Mouse (Mus musculus) thymus, adult 18-20 months (tissue): ENCODE results near the gene Gm26897.

Experiments
- DNase-seq, 2 experiments: peaks; one replicate each; pipeline ENCODE4 v3.0.0; 2022; ENCODE audit warnings: mixed read lengths in 2 of 2

The Gm26897 gene

DNA sequence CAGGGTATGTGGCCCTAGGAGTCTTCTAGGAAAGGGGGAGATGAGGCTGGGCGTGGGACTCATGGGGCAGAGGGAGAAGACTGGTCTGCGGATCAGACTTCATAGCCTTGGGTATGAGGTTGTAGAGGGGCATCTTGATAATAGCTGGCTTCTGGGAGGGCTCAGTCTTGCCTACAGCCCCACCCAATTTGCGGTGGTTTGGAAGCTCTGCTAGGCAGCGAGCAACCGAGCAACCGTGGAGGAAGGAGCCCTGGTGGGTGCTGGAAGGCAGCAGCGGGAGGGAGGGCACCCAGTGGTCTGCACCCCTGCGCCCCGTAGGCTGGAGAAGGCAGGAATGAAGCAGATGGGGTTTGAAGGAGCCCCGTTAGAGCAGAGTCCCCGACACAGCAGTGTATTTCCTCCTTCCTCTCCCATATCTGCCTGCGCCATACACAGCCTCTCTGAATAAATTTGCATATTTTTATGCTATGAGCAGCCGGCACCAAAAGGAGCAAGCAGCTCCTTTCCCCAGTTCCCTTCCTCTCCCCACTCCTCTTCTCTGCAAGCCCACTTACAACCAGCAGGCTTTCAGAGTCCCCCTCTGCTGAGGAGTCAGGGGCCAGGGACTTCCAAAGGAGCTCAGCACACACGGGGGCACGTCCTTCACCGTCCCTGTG is 20.9 kb downstream of the Gm26897 start:
- peak in 1 of 2 experiments; percentile 5 for DNase-seq

DNA sequence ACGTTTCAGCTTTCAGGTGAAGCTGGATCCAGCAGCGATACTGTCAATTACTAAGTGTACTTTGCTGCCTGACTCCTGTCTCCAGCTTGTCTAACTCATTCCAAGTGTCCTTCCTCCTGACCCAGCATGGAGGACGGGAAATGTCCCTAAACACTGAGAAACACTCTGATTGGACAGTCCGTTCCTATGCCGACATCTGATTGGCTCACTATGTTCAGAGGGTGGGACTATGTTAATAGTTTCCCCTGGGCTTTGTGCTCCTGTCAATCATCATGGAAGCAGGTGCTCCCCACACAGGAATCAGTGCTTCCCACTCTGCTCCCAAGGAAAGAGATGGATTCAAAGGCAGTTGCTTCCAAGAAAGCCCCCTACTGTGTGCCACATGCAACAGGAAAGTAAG is 21.6 kb downstream of the Gm26897 start:
- DNase-seq, result no peak

DNA sequence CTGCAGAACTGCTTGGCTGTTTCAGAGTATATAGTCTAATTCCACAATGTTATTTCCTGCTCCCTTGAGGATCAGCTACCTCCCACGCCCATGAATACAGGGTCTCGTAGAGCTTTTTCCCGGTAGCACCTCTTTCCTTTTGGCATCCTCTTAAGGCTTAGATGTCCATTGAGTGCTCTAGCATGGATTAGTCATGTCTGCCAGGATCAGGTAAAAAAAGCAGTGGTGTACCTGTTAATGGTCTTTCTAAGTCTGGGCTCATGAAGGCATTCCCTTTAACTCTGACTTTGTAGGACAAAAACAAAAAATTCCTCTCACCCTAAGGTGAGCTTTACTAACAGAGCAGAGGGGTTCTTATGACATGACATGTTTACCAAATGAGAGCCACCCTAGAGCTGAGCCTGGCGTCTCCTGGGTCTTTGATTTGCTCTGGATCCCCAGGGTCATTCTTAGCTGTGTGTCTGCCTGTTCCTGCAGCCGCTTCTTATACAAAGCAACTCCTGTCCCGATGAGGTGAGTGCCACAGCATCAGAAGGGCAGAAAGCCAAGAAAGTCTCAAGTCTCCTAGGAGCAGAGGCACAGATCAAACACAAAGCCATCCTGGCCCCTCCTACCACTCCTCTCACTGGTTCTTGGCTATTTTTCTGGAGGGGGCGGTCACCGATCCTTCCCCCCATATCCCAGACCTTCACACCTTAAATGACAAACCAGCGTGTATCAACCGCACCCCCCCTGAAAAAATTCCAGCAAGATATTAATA is 27.2 kb downstream of the Gm26897 start:
- DNase-seq, result no peak

DNA sequence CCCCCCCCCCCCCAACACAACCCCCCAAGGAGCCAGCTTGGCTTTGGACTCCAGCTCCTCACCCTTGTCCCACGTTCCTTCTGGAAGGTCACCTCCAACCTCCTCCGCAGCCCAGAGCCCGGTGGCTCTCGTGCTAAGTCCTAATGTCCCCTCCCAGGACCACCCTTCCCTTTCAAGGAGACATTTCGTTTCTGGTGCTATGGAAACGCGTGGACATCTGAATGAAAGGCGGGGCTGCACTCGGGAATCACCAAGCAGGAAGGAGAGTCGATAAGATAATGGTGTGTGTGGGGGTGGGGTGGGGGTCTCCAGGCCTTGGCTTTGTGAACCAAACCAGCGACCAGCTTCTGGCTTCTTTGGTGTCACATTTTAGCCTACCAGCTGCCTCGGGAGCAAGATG is 27.9 kb downstream of the Gm26897 start:
- no peak for DNase-seq

DNA sequence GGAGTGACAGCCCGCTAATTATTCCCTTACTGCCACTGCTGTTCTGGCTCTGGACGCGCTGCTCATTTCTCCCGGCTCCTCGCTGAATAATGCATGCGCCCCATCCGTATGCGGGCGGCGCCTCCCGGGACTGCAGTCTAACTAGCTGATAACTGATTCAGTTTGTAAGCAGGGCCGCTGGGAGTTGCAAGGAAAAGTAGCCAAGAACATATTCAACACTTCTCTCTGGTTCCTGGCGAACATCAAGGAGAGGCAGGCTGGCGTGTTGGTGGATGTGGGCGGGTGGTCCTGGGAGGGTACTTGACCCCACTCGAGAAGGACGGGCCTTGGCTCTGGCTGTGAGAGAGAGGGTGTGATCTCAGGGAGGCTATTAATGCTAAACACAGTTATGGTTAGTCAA is 28.4 kb downstream of the Gm26897 start:
- DNase-seq, result no peak

DNA sequence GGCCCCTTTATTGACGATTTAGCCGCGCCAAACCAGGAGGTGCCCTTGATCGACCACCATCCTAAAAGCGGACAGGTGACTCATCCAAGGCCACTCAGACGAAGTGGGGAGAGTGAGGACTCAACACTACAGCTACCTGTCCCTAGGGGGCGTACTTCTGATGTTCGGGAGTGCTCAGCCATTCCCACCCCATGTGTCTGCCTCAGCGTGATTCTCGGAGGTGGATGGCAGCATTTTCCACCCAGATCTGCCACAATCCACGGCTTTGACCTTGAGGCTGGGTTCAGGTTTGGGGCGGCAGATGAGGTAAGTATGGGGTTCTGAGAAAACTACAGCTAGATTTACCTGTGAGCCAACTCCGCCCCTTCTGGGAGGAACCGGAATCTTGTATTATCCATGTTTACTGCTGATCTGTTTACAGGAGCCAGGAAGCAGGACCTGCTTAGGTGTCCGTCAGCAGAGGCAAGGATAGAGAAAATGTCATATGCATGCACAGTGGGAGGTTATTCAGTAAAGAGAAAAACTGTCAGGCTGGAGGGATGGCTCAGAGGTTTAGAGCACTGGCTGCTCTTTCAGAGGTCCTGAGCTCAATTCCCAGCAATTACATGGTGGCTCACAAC is 32.1 kb downstream of the Gm26897 start:
- DNase-seq, result no peak

DNA sequence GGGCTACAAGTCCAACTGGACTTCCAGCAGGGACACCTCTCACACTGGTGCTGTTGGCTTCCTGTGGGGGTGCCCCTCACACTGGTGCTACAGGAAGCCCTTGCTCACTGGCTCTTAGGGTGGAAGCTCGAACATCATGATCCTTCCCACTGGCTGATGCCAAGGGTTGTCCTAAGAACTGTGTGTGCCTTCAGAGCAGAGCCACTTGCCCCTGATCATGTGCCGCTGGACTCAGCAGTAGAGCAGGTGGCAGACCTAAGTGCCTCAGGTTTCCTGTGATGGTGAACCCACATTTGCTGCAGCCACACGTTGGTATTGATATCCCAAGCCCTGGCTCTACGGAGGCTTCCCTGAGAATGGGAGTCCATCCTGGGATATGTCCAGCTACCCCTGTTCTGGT is 33.0 kb downstream of the Gm26897 start:
- DNase-seq, result no peak

DNA sequence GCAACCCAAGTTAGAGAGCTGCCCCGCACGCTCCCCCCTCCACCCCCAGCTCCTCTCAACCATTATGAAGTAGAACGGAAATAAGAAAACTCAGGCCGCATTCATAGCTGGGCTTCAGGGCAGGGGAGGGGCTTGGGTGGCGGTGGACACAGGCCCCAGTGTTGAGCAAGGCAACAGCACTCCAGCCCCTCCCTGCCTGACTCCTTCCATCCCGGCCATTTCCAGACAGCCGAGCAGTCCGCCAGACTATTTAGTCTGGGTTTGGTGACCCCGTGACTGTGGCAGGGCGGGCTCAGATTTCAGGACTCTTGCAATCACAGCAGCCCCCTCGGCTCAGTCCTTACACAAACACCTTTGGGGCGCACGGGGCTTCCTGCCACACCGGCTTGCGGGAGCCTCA is 36.5 kb downstream of the Gm26897 start:
- no peak for DNase-seq

DNA sequence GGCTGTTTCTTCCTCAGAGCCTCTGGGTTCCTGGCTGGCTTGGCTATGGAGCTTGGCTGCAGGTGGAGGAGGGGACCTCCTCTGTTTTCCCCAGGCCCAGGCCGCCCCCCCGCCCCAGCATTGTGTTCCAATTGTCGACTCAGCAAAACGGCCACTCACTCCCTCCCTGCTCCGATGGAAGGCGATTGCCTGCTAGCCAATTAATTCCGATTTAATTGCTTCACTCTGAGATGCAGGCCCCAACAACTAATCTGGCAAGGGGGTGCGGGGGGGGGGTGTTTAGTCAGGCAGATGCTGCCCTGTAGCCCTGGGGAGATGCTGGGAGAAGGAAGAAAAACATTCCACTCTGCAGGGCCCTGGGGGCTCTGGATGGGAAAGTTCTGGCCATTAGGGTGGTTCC is 38.4 kb downstream of the Gm26897 start:
- no peak for DNase-seq

DNA sequence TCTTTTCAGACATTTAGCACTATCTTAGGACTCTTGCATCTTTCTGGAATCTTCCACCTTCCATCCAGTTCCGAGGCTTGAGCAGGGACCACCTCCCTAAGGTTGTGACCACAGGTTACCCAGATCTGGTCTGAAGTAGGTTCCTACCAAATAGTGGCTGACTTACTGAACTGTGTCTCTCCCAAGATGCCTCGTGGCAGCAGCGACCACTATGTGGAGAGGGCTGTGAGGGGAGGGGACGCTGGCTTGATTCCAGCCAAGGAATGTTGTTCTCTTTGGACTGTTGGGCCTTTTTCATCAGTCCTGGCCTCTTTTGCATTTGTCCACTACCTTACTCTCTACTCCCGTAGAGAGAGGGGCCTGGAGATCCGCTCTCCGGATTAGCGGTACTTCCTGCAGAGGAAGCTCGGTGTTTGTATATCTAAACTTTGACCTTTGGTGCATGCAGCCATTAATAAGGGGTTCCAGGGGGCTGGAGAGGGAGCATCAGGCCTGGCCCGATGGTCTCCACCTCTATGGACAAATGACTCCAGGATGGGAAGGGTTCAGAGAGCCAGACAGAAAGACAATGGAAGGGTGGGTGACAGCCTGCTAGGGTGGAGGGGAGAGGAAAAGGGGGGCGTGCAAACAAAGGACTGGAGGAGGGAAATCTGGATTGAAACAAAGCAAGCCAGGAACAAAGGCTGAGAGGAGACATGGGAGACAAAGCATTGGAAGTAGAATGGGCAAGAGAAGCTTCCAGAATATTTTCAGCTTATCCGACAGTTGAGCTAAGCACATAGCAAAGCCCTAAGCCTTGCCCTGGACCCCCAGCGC is 39.1 kb downstream of the Gm26897 start:
- DNase-seq, result no peak

DNA sequence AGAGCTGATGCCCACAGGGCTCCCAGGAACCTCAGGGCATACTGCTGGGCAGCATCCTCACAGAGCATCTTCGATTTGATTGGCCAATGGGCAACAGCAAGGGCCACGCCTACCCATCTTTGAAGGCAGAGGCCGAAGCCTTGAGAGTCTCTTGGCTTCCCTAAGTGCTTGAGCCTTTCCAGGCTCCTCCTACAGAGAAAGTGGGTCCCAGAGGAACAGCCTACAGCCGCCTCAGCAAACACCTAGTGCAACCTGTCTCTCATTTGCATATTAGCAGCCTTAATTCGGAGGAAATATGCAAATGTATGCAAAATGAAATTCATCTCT is 39.6 kb downstream of the Gm26897 start:
- DNase-seq, result no peak

DNA sequence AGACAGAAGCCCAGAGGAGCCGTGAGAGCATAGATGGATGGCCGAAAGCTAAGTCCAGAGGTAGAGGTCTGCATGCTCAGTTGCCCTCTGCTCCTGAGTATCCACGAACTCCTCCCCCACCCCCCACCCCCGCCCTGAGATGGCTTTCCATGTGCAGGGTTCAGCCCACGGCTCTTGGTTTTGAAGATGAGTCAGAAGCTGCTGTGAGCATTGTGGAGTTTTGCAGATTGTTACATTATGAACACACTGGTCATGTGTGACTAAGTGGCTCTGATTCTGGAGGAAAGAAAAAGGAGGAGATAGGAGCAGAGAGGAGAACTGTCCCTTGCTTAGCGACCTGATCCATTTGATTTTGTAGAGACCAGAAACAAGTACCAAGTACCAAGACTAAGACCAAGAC is 42.5 kb downstream of the Gm26897 start:
- no peak for DNase-seq

DNA sequence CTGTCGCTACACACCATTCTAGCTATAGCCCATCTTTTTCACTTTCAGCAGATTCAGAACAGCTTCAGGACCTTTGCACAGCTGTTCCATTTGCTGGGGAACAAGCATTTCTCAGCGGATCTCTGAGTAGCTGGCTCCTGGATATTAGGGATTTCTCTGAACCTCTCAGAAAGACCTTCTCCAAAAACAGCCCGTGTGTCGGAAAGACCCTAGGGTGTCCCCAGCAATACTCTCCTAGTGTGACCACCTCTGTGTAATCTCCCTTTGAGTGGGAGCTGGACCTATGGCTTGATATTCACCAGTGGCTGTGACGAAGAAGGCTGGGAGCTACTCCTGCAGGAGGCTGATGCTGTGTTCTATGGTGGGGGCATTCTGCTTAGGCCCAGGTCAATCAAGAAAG is 44.4 kb downstream of the Gm26897 start:
- DNase-seq, result no peak

DNA sequence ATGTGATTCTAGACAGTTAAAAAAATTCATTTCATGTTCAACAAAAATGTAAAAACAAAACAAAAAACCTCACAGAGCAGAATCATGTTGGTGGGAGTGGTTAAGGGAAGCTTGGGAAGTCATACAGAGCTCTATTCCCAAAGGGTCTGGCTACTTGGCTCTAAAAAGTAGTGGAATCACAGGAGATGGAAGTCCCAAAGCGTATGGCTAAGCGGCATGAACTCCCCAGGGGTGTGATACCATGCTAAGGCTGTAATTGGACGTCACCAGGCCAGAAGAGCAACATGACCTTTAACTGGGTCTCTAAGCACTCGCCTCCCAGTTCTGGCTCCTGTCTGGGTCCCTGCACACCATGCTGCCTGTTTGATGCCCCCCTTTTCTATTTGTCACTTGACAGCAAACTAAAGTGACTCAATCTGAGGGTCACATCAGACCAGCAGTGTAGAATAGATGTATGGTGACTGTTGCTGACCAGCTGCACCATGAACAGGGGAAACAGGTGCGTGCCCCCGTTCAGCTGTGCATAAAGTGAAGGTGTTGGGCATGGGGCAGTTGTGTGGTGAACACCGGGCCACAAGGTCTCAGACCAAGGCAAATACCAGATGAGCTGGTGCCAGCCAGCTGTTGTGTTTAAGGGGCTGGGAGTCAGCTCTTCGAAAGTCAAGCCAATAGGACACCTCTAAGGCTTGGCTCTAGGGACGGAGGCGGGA is 46.2 kb downstream of the Gm26897 start:
- no peak for DNase-seq
